Mouse (Mus musculus): ENCODE measurements around the gene Dtx3.

DNA sequence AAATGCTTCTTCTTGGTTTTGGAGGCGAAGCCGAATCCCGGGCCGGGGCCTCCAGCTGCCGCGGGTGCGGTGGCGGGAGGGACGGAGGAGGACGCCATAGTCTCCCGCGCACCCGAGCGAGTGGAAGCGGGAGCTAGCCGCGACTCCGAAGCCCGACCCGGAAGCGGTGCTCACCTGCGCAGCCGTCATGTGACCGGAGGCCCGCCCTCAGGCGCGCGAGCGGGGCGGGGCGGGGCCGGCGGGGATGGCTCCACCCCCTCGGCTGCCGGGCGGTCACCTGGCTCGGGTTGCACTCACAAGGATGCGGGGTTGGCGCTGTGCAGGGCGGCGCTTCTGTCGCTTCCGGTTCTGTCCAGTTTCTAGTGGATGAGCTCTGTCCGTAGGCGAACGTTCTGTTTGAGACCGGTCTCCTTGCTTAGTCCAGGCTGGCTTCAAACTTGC is 15.9 kb upstream of the Dtx3 start, which contains the start of gene Pip4k2c:
- TF ChIP-seq CTCF (IDR thresholded peaks at IDR 0.05; ENCODE audit: low read depth, low read length): no peak
- no peak for TF ChIP-seq POLR2A (IDR thresholded peaks at IDR 0.05; ENCODE audit: borderline replicate concordance, low read depth, low read length)

Measured in bone marrow macrophage, adult 2 months (primary cell).